Mouse (Mus musculus): Measurements from ENCODE around the gene Dhx29. TPM values are rescaled to one million over a fixed set of nuclear protein-coding genes. Genes with fewer than 3 reads are reported as not detected.

Gene Dhx29
- polyA plus RNA-seq (2016; fragmentation: Nextera tagmentation; extraction: Ambion mirVana): 18.0 and 19.7 TPM in 2 replicates

DNA sequence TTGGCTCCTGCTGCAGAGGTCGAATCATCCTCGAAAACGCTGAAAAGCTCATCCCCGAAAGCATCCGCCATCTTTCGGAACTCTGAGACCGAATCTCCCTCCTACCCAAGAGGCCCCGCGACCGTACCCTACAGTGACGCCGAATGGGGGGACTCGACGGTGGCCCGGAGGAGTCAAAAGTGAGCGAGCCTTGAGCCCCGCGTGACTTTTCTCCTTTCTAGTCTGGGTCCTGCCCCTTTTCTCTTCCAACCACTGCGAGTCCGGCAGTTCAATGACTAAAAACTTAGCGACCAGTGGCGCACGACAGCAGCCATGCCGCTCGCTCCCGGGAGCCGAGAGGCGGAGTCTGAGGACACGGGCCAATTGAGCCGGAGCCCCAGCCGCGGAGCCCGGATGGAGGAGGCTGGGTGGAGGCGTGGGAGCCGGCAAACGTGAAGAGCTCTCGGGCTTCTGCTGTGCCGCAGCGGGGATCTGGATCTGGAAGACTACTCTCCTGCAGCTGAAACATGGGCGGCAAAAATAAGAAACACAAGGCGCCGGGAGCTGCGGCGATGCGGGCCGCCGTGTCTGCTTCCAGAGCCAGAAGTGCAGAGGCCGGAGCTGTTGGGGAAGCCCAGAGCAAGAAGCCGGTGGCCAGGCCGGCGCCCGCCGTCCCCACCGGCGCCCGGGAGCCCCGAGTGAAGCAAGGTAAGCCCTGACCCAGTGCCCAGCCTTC, at the start of gene Dhx29, which contains the start of gene Mtrex:
TSS of gene Dhx29 (plus strand) at position 168 of the 715 bp plus-strand sequence.
TSS of gene Mtrex (minus strand) at position 112 of the 715 bp plus-strand sequence.
- H3K27ac ChIP-seq (ENCODE audit: poor library complexity, severe bottlenecking): peak within 1 kb of the TSS; percentile 85
- H3K4me2 ChIP-seq: peak within 1 kb of the TSS; percentile 75
- H3K4me1 ChIP-seq (replicated peaks): peaks cover 17% of the 10 kb centered on the region
- peak within 1 kb of the TSS; percentile 93 for H3K9ac ChIP-seq
- ATAC-seq (ENCODE audit: insufficient number of reproducible peaks, low FRiP score): peak; percentile 98
- under 1% methylated on average over 57 of the region's 57 CpGs for WGBS
- no peaks in the 10 kb centered on the region for H3K27me3 ChIP-seq (replicated peaks)
- H3K4me3 ChIP-seq: peak within 1 kb of the TSS; percentile 84
- peaks cover 17% of the 10 kb centered on the region for H3K36me3 ChIP-seq
- no peaks in the 10 kb centered on the region for H3K9me3 ChIP-seq (replicated peaks)

DNA sequence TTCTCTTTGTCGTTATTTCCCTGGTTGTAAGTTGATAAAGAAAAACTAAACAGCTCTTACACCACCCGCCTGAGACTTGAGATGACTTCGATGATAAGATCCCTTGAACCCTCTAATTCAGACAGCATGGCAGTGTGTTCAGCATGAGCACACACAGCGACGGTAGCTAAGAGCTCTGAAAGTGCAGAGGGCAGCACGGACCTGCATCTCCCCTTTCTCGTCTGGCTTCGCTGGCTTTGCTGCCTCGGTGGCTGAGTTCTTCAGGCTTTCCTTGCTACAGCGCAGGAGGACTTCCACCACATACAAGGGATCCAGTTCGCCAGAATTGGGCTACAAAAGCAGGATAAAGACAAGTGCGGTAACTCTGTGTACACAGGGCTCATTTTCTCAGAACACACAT, 40.0 kb upstream of the Dhx29 start:
- no peak for ATAC-seq (ENCODE audit: insufficient number of reproducible peaks, low FRiP score)
- 90% methylated on average over 12 of the region's 12 CpGs for WGBS

DNA sequence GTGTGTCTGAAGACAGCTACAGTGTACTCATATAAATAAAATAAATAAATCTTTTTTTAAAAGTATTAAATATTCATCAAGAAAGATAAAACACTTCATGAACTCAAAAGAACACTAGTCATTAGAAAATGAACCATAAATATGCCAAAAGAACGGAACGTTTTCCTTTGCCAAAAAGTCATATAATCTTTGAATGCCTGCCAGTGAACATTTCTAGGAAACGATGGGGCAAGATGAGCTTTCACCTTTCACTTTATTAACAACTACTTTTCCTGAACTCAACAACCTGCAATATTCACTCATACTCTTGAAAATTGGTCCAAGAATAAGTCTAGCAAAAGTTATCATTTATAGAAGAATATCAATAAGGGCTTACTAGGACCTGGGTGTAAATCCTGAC, 25.1 kb upstream of the Dhx29 start:
- H3K9me3 ChIP-seq (replicated peaks): no peaks in the 10 kb centered on the region

More for the DNA sequence above, 40.0 kb upstream of the Dhx29 start:
- Histone ChIP-seq H3K9me3 (replicated peaks) (no peaks in the 10 kb centered on the region), H3K4me3 (no peak overlapping the region), H3K9ac (no peak overlapping the region), H3K4me2 (no peak overlapping the region), H3K27ac (ENCODE audit: poor library complexity, severe bottlenecking) (no peak overlapping the region), H3K4me1 (replicated peaks) (no peaks in the 10 kb centered on the region), H3K27me3 (replicated peaks) (no peaks in the 10 kb centered on the region), H3K36me3 (peaks cover 72% of the 10 kb centered on the region)

DNA sequence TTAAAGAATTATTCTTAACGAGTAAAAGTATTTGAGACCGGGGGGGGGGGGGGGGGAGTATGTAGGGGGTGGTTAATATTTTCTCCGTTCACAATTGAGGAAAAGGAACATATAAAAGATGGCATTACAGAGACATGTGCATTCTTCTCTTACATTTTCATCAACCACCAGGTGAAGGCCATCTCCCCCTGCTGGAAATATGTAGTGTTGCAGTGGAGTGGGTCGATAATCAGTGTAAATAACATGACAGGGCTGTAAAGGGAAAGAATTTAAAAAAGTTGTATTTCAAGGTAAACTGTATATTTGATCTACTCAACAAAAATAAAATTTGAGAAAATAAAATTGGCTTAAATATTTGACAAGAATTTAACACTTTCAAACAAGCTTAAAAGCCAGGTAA, 17.6 kb upstream of the Dhx29 start:
- no peaks in the 10 kb centered on the region for H3K4me1 ChIP-seq (replicated peaks)
- no peak overlapping the region for H3K4me2 ChIP-seq
- no peaks in the 10 kb centered on the region for H3K9me3 ChIP-seq (replicated peaks)
- H3K9ac ChIP-seq: no peak overlapping the region
- 67% methylated on average over 4 of the region's 4 CpGs for WGBS
- no peaks in the 10 kb centered on the region for H3K27me3 ChIP-seq (replicated peaks)
- H3K27ac ChIP-seq (ENCODE audit: poor library complexity, severe bottlenecking): no peak overlapping the region
- H3K4me3 ChIP-seq: no peak overlapping the region
- peaks cover 51% of the 10 kb centered on the region for H3K36me3 ChIP-seq
- ATAC-seq (ENCODE audit: insufficient number of reproducible peaks, low FRiP score): no peak

More for the DNA sequence above, 25.1 kb upstream of the Dhx29 start:
- no peak overlapping the region for H3K4me2 ChIP-seq
- H3K4me3 ChIP-seq: no peak overlapping the region
- 91% methylated on average over 3 of the region's 3 CpGs for WGBS
- H3K36me3 ChIP-seq: peaks cover 61% of the 10 kb centered on the region
- H3K4me1 ChIP-seq (replicated peaks): no peaks in the 10 kb centered on the region
- no peak for ATAC-seq (ENCODE audit: insufficient number of reproducible peaks, low FRiP score)
- no peak overlapping the region for H3K27ac ChIP-seq (ENCODE audit: poor library complexity, severe bottlenecking)
- H3K27me3 ChIP-seq (replicated peaks): no peaks in the 10 kb centered on the region
- H3K9ac ChIP-seq: no peak overlapping the region

DNA sequence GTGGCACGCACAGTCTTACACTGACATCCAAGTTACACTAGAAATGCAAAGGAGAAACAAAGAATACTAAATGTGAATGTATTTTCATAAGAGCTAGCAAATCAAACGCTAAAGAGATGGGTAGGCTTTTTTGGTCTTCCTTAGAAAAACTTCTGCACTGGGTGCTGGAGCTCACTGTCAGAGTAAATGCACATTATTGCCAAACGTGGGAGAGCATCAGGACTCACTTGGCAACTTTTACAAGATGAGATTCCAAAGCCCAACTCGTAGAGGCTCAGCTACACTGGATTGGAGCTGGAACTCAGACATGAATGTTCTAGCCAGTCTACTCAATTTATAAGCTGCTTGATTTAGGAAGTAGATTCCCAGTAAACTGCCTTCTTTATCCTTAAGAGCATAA, 16.8 kb upstream of the Dhx29 start:
- H3K4me1 ChIP-seq (replicated peaks): no peaks in the 10 kb centered on the region
- peaks cover 44% of the 10 kb centered on the region for H3K36me3 ChIP-seq
- no peaks in the 10 kb centered on the region for H3K27me3 ChIP-seq (replicated peaks)
- no peaks in the 10 kb centered on the region for H3K9me3 ChIP-seq (replicated peaks)
- 85% methylated on average over 4 of the region's 4 CpGs for WGBS
- no peak overlapping the region for H3K4me2 ChIP-seq
- H3K9ac ChIP-seq: no peak overlapping the region
- H3K4me3 ChIP-seq: no peak overlapping the region
- no peak for ATAC-seq (ENCODE audit: insufficient number of reproducible peaks, low FRiP score)
- H3K27ac ChIP-seq (ENCODE audit: poor library complexity, severe bottlenecking): no peak overlapping the region

DNA sequence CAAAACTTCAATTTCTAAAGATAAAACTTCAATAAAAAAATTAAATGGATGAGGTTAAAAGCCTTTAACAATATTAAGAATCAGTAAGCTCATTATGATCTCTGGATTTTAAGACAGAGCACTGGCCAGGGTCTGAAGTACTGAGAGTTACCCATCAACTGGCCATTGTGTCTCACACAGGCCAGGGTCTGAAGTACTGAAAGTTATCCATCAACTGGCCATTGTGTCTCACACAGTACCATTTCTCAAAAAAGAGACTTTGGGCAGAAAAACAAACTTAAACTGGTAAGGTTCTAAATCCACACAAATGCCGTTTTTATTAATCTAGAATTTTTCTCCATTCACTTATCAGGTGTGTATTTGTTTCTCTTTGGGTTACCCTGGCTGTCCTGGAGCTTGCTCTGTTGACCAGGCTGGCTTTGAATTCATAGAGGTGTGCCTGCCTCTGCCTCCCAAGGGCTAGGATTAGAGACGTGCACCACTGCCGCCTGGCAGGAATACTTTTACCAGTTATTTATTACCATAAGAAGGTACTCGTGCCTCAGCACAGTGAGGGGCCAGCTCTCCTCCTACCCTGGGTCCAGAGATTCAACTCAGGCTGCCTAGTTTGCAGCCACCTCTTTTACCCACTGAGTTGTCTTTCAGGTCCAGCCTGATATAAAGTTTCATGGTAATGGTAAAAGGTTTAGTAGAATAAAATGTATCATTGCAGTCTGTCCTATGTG, 8.0 kb upstream of the Dhx29 start:
- Histone ChIP-seq H3K36me3 (peaks cover 29% of the 10 kb centered on the region), H3K27ac (ENCODE audit: poor library complexity, severe bottlenecking) (no peak overlapping the region), H3K4me1 (replicated peaks) (no peaks in the 10 kb centered on the region), H3K4me2 (no peak overlapping the region), H3K9ac (no peak overlapping the region), H3K27me3 (replicated peaks) (no peaks in the 10 kb centered on the region), H3K9me3 (replicated peaks) (no peaks in the 10 kb centered on the region), H3K4me3 (no peak overlapping the region)
- WGBS: 85% methylated on average over 4 of the region's 4 CpGs
- ATAC-seq (ENCODE audit: insufficient number of reproducible peaks, low FRiP score): no peak

DNA sequence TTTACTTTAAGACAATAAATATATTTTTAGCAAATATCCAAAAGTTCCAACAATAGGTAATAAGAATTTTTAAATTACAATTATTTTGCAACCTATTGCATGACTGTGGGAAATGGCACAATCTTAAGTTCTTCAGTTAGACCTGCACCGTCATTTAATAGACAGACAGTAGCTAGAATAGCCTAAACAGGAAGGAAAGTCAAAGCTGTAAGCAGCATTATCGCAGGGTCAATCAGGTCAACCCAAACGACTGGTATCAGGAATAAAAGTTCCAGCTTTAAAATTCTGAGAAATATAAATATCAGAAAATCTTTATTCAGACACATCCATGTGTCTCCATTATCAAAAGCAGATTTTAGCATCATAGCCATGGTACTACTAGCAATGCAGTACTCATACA, 6.3 kb upstream of the Dhx29 start:
- H3K27ac ChIP-seq (ENCODE audit: poor library complexity, severe bottlenecking): no peak overlapping the region
- no peak for ATAC-seq (ENCODE audit: insufficient number of reproducible peaks, low FRiP score)
- WGBS: 86% methylated on average over 3 of the region's 3 CpGs

DNA sequence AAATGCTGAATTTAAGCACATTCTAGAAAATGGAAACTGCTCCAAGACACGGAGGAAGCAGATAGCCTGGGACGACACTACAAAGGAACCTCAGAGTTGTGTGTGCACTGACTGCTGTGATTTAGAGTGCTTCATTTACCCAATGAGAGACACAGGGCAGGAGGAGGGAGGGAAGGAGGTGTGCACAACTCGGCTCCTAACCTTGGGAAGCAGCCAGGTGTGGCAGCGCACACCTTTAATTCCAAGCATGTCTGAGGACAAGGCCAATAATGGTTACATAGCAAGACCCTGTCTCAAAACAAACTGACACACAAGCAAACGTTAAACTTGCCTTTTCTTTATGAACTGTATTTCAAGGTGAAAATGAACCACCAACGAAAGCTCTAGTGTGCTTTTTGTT, 2.0 kb upstream of the Dhx29 start:
- 73% methylated on average over 6 of the region's 6 CpGs for WGBS
- no peak overlapping the region for H3K4me2 ChIP-seq
- H3K4me3 ChIP-seq: no peak overlapping the region
- H3K9ac ChIP-seq: no peak overlapping the region
- H3K9me3 ChIP-seq (replicated peaks): no peaks in the 10 kb centered on the region
- H3K36me3 ChIP-seq: peaks cover 5% of the 10 kb centered on the region
- peaks cover 17% of the 10 kb centered on the region for H3K4me1 ChIP-seq (replicated peaks)
- H3K27me3 ChIP-seq (replicated peaks): no peaks in the 10 kb centered on the region
- no peak for ATAC-seq (ENCODE audit: insufficient number of reproducible peaks, low FRiP score)
- no peak overlapping the region for H3K27ac ChIP-seq (ENCODE audit: poor library complexity, severe bottlenecking)

More for the DNA sequence above, 6.3 kb upstream of the Dhx29 start:
- peaks cover 7% of the 10 kb centered on the region for H3K4me1 ChIP-seq (replicated peaks)
- no peak overlapping the region for H3K4me3 ChIP-seq
- no peak overlapping the region for H3K4me2 ChIP-seq
- H3K36me3 ChIP-seq: peaks cover 29% of the 10 kb centered on the region
- no peaks in the 10 kb centered on the region for H3K27me3 ChIP-seq (replicated peaks)
- no peaks in the 10 kb centered on the region for H3K9me3 ChIP-seq (replicated peaks)
- H3K9ac ChIP-seq: no peak overlapping the region

DNA sequence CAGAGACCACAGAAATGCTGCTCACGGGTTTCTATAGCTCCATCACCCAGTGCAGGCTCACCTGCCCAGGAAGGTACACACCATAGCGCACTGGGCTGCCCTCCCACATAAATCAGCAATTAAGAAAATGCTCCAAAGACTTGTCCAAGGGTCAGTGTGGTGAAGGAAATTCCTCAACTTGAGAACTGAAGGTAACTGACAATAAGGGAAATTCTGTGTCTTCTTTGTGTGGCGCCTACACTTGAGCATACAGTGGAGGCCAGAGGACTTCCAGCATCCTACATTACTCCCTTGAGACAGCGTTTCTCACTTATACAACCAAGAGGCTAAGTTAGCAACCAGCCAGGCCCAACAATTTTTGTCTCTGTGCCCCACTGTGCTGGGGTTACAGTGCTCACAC, 1.3 kb upstream of the Dhx29 start:
- 77% methylated on average over 4 of the region's 4 CpGs for WGBS

DNA sequence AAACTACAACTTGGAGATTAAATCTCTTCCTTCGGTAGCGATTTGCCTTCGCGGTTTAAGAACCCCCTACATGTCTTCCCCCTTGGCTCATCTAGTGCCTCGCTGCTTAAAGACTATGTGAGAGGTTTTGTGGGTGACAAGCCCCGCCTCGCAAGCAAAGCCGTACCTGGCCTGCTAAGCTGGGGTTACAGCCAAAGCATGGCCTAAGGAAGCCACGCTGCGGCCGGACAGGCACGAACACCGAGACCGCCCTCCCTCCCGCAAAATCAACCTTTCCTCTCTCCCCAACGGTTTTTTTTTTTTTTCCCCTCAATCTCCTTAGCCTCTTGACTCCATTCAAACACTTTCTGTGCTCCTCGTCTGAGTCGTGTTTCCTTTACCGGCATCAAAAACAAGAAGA, 458 bp upstream of the Dhx29 start:
- Histone ChIP-seq H3K4me2 (peak overlapping the region; percentile 75), H3K4me3 (peak overlapping the region; percentile 84), H3K9me3 (replicated peaks) (no peaks in the 10 kb centered on the region), H3K27me3 (replicated peaks) (no peaks in the 10 kb centered on the region), H3K27ac (ENCODE audit: poor library complexity, severe bottlenecking) (peak overlapping the region; percentile 85), H3K9ac (peak overlapping the region; percentile 93), H3K36me3 (peaks cover 13% of the 10 kb centered on the region), H3K4me1 (replicated peaks) (peaks cover 17% of the 10 kb centered on the region)
- WGBS: under 1% methylated on average over 19 of the region's 19 CpGs
- ATAC-seq (ENCODE audit: insufficient number of reproducible peaks, low FRiP score): 0 out of 2 replicates have a peak, but pooled peaks have one; percentile 34

More for the DNA sequence above, 1.3 kb upstream of the Dhx29 start:
- peak overlapping the region; percentile 84 for H3K4me3 ChIP-seq
- H3K27me3 ChIP-seq (replicated peaks): no peaks in the 10 kb centered on the region
- peaks cover 12% of the 10 kb centered on the region for H3K36me3 ChIP-seq
- peaks cover 17% of the 10 kb centered on the region for H3K4me1 ChIP-seq (replicated peaks)
- no peaks in the 10 kb centered on the region for H3K9me3 ChIP-seq (replicated peaks)
- no peak overlapping the region for H3K27ac ChIP-seq (ENCODE audit: poor library complexity, severe bottlenecking)
- no peak for ATAC-seq (ENCODE audit: insufficient number of reproducible peaks, low FRiP score)
- H3K9ac ChIP-seq: peak overlapping the region; percentile 93; the same call in 1 of the 2 replicates
- peak overlapping the region; percentile 75 for H3K4me2 ChIP-seq

DNA sequence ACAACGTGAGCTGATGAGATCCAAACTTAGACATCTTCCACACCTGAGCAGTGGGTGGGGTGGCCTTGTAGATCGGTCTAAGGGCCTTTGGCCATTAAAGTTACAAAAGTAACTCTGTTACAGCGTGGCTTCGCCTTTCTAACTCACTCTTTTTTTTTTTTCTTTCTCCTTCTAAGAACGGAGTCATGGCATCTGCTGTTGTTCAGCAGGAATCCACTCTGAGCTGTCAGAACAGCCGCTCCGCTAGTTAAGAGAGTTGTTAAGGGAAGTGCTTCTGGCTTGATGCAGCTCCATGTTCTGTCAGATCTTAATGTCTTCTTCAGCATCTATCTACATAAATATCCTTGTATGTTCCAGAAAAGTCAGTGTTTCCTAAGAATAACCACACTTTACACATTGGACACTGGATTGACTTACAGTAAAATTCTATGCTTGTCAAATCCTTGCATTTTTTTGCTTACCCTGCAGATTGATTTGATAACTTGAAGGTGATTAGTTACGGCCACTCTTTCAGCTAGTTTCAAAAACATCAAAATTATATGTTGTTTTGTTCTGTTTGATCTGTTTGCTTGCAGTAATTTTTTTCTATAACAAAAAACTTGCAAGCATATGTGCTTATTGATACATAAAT, 899 bp downstream of the Dhx29 start:
- H3K4me3 ChIP-seq: peak overlapping the region; percentile 84
- peak overlapping the region; percentile 78 for H3K9ac ChIP-seq
- H3K27ac ChIP-seq (ENCODE audit: poor library complexity, severe bottlenecking): peak overlapping the region; percentile 85
- peaks cover 17% of the 10 kb centered on the region for H3K4me1 ChIP-seq (replicated peaks)
- peaks cover 21% of the 10 kb centered on the region for H3K36me3 ChIP-seq
- no peaks in the 10 kb centered on the region for H3K9me3 ChIP-seq (replicated peaks)
- ATAC-seq (ENCODE audit: insufficient number of reproducible peaks, low FRiP score): no peak
- peak overlapping the region; percentile 71 for H3K4me2 ChIP-seq
- 5% methylated on average over 8 of the region's 8 CpGs for WGBS
- H3K27me3 ChIP-seq (replicated peaks): no peaks in the 10 kb centered on the region
